Mouse (Mus musculus): ENCODE data around the gene Card9.
"Not testable (repeated sequence)": the region's sequence is repeated elsewhere in the genome, so short reads cannot be mapped to it uniquely, and the experiment has no call there.

Card9 gene

GRCm38 (mm10) chr2:26360772-26361171 lies at the start of gene Card9:
TSS of gene Card9 (minus strand) at chr2:26360918.
- no peak for DNase-seq

DNA sequence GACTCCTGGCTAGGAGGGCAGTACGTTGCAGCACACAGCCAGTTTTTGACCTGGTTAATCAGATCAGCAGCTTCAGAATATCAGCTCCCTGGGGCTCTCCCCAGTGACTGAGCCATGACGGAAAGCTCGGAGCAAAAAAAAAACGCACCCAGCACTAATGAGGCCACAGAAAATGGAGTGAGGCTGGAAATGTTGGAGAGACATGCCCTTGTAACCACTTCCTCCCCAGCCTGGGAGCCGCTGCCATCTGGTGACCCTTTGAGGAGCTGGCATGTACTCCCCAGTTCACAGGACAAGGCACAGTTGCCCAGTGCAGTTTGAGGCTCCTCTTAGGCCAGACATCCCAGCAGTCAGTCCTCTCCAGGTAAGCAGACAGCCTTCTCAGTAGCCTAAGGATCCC lies 49.4 kb upstream of the Card9 start:
- DNase-seq, result no peak

DNA sequence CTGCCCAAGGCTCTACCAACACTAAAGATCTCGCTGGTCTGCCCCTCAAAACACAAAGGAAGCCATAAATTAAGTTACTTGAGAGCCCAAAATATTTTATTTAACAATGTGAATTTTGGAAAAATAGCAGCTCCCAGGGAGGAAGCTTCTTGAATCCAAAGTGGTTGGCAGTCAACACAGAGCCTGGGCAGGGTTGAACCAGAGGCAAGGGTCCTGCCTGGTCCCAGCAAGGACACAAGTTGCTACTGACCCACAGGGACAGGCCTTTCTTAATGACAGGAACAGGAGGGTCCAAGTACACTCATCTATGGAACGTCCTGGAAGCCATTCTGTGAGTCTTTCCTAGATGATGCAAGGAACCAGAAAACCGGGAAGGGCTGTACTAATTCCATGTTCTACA lies 48.6 kb upstream of the Card9 start:
- DNase-seq, result no peak

DNA sequence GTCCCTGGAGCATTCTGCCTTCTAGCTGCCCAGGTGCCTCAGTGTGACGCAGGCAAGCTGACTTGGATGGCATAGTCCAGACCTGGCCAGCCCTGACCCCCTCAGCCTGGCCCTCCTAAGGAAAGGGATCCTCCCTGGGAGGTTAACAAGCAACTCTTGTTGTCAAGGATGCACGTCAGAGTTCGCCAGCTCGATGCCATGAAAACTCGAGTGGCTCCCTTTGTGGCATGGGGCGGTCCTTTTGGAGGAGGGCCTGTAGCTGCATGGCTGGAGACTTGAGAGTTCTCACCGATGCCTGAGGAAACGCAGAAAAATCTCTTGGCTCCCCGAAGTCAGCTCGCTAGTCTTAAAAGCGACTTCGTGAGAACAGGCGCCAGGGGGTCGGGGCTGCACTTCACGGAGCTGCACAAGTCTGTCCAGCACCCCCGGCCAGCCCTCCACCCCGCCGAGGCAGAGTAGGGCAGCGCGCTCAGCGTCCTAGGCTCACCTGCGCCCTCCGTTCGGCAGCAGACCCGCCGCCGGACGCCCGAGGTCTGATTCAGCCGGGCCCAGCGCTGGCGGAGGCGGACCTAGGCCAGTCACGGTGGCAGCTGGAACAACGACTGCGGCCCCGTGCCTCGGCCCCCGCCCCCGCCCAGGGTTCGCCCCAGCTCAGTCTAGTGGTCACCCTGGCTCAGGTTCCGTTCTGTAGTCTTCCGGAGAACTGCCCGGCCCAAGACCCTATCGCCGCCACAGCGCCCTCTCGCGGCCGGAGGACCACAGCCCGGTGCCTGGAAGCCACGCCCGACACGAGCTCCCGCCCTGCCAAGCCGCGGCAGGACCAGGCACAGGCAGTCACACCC lies 48.0 kb upstream of the Card9 start, which contains the start of gene Inpp5e:
Gene Inpp5e, minus strand, starts transcription at position 689 of the 842 bp plus-strand sequence.
- DNase-seq, result peak; percentile 92 to 96

DNA sequence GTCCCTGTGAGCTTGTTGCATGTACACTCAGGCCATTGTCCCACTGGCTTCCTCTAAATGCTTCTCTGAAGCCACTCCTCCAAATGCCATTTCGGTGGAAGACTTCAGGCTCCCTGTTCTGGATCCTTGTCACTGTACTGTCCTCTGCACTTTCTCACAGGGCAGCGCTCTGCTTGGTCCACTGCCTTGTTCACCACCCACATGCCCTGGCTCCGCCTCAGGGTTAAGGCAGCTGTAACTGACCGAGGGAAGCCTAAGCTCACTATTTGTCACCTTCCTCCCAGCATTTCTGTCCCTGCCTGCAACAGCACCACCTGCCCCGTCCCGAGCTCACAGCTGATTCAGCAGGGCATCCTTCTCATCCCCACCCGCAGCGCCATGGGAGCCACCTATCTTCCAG lies 42.6 kb upstream of the Card9 start:
- DNase-seq, result no peak

DNA sequence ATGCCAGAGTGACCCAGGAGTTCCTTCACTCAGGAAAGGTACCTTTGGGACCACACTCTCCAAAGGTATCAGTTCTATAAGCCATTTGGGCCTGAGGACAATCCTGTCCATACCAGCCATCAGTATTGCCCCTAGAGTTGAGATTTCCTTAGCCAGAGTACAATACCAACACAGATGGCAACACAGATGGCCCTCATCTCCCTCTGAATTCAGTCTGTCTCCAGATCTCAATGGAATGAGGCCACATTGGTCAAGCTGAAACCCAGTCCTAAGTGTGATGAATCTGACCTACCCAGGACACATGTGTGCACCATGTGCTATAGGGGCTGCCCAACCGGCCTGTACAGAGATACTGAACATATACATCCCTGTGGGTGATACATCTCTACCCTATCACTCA lies 41.5 kb upstream of the Card9 start:
- DNase-seq, result no peak

- no peak for DNase-seq
These were observed 40.3 kb upstream of the Card9 start for GRCm38 (mm10) chr2:26401023-26401422.

DNA sequence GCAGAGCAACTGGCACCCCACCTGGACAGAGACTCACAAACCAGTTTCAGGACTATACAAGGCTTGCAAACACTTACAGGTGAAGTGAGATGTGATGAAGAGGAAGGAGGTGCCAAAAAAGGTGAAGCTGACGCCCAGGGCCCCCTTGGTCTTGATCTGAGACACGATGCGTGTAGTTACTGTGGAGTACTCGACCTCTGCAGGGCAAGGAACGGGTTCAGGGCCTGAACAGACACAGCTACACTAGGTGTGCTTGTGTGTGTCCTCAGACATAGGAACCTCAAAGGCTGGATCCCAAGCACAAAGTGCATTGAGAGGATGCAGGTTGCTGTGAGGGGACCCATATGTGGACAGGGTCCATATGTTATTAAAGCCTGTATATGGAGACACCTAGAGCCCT lies 39.6 kb upstream of the Card9 start:
- DNase-seq, result no peak

DNA sequence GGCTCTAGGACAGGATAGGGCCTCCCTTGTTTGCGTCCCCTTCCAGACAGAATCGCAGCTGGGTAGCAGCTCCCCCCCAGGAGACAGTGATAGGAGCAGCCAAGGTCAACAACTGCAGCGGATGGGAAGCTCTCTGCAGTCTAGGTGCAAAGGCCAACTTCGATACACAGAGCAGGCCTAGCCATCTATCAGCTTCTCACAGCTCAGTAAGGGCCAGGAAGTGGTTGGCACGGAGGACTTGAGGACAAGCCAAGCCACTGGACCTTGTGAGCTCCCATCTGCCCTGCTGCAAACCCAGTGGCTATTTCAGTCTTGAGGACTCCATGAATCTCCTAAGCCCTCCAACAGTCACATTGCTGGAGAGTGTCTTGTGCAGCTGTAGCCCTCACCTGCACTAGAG lies 38.9 kb upstream of the Card9 start:
- no peak for DNase-seq

- no peak for DNase-seq
These were observed 38.3 kb upstream of the Card9 start for GRCm38 (mm10) chr2:26398978-26399377.

DNA sequence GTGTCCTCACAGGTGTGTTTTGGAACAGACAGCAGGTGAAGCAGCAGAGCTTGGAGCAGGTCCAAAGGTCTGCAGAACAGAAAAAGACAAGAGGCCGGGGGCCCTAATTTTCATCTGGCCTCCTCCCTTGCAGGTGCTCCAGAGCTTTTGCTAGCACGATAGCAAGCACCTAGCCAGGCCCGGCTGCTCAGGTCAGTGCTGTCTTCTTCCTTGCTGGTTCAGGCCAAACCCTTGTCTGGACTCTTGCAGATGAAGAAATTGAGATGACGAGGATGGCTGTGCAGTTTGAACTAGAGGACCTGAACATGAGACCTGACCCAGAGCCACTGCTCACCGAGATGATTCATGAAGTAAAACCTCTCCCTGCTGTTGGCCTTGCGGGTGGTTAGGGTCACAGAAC lies 30.9 kb upstream of the Card9 start:
- no peak for DNase-seq

GRCm38 (mm10) chr2:26390954-26391353 lies 30.2 kb upstream of the Card9 start:
- no peak for DNase-seq

- peak; percentile 88 for DNase-seq
These were observed 28.5 kb upstream of the Card9 start, which contains the start of the genes Entr1 and Pmpca for GRCm38 (mm10) chr2:26389154-26389690. TSS of gene Entr1 (minus strand) at chr2:26389316. TSS of gene Pmpca (plus strand) at chr2:26389339.

DNA sequence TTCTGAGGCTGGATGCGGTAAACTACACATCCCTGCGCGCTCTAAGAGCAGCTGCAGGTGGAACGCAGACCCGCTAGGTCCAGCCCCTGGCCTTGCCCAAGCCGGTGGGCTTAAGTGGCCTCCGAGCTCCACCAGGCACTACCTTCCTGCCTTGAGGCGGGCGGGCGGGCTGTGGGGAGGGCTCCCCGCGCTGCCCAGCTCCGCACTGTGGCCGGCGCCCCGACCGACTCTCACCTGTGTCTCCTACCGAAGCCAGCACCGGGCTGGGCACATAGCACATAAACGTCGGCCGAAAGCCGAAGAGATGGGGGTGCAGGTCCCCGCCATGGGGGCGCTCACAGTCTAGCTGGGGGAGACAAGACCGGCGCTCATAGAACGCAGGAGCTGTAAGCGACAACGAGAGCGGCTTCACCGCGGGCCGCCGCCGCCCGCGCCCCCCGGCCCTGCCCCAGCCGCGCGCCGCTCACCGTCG lies 28.0 kb upstream of the Card9 start:
- peak in 1 of 2 experiments; percentile 63 for DNase-seq

- no peak for DNase-seq
These were observed 27.0 kb upstream of the Card9 start for GRCm38 (mm10) chr2:26387713-26388112.

- not testable (repeated sequence) for DNase-seq
These were observed 20.2 kb upstream of the Card9 start for GRCm38 (mm10) chr2:26380871-26381270.

DNA sequence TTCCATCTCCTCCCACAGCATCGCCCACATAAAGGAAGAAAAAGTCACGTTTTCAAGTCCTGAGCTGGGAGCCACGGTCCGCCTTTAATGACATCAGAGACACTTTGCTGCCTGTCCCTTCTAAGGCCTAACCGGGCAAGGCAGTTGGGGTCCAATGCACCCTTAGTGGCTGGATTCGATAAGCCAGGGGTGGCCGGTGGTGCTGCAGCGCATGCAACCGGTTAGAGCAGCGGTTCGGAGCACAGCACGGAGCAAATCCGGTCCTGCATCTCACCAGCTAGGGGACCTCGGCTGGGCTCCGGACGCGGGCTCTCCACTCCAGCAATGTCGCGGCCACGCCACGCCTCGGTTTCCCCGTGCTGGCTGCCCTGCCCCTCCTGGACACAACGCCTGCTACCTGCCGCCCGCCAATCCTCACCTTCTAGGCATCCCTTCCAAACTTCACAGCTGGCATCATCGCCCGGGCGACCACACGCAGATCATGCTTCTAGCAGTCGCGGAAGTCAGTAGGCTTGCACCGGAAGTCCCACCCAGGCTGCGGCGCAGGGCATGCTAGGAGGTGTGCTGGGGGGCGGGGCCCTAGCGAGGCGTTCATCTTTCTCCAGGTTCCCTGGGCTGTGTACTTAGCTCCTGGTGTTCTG lies 19.5 kb upstream of the Card9 start, which contains the start of gene Snapc4:
Gene Snapc4, minus strand, starts transcription at position 523 of the 641 bp plus-strand sequence.
- DNase-seq, result peak; percentile 82 to 85

- DNase-seq, result no peak
These were observed 11.7 kb upstream of the Card9 start for GRCm38 (mm10) chr2:26372396-26372795.

DNA sequence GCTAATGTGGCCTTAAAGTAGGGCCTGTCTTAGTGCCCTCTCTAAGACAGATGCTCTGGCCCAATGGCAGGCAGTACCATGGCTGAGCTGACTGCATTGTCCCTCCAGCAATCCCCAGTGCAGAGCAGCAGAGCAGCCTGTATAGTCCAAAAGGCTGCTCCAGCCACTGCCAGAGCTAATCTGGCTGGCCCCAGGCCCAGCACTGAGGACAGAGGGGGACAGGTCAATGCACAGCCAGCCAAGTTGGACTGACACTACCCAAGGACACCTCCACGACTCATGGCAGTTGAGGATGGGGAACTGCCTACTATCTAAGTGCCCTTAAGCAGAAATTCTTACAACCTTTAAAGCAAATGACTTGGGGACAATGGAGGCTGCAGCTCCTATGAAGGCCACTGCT lies 7.9 kb upstream of the Card9 start:
- DNase-seq, result no peak

DNA sequence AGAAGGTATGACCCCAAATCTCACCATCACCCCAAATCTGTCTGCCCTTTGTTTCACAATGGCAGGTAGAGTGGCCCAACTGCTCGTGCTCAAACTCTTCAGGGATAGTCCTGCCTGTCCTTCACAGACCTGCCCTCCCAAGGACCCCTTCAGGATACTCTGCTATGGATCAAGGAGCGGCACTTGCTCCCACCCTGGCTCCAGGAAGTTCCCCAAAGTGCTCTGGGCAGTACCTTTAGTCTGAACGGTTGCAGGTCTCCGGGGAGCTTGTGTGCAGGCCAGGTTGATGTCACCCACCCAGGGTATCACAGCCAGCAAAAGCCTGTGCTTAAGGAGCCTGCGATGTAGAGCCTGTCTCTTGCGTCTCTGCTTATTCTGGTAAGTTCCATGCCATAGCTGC lies 7.2 kb upstream of the Card9 start:
- no peak for DNase-seq

- no peak for DNase-seq
These were observed 4.2 kb upstream of the Card9 start for GRCm38 (mm10) chr2:26364738-26365465.

DNA sequence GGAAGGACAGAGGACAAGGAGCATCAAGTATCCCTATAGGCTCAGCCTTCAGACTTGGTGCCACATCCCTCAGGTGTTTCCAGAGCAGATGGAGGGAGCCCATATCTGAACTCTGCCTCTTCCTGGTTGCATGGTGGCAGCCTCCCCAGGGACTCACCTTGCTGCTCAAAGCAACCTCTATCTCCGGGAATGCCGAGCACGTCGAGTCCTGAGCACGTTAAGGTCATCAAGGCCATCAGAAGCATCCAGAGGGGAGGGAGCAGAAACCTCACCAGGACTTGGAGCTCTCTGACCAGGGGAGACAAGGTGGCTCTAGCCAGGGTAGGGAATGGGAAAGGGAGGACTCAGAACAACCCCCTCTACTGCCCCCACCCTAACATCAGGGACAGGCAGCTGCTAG lies 2.8 kb upstream of the Card9 start:
- DNase-seq, result no peak

DNA sequence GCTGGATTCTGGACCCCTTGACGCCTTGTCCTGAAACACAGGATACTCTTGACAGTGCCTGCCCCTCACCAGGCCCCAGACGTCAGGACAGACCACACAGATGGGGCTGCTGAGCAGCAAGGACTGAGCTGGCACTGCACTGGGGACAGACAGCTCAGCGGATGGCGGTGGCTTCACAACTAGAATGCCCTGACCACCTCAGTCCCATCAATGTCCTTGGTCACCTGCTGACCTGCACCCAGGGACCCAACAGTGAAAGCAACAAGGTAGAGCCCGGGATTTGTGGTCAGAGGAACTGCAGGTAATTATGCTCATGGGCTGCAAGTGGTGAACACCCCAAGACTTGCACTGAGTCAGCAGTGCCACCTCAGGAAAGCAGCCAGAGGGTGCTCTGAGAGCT lies 2.3 kb upstream of the Card9 start:
- no peak for DNase-seq
